Mouse (Mus musculus): ENCODE data around the gene Oxsm. TPM values are rescaled to one million over a fixed set of nuclear protein-coding genes. Genes with fewer than 3 reads are reported as not detected.

Oxsm gene
- polyA plus RNA-seq, 1 experiment from 2014 or later: 1.6 TPM

DNA sequence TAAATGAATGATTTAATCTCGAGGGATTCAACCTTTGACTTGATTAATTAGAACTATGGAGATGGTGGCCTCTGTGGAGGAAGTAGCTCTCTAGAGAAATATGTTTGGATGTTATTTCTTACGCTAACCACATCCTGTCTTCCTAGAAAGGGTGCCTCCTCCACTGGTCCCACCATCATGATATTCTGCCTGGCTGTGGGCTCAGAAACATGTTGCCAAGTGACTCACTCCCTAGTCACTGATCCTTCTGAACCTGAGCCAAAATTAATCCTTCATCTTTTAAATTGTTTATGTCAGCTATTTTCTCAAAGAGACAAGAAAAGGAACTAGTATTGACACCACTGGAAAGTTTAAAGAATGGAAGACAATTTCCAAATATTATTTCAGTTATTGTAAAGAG, 6.6 kb upstream of the Oxsm start:
- Histone ChIP-seq H3K4me1 (no peaks in the 10 kb centered on the region), H3K9me3 (no peaks in the 10 kb centered on the region), H3K9ac (replicated peaks) (no peak overlapping the region), H3K36me3 (peaks cover 11% of the 10 kb centered on the region; the same call in 1 of the 2 replicates), H3K4me3 (no peak overlapping the region), H3K27me3 (no peaks in the 10 kb centered on the region), H3K4me2 (replicated peaks) (no peak overlapping the region), H3K27ac (replicated peaks) (no peak overlapping the region)
- 93% methylated on average over 2 of the region's 2 CpGs for WGBS
- ATAC-seq (ENCODE audit: low FRiP score, low read depth): no peak

GRCm38 (mm10) chr14:16255745-16256144, 6.1 kb upstream of the Oxsm start:
- Histone ChIP-seq H3K36me3 (peaks cover 11% of the 10 kb centered on the region; the same call in 1 of the 2 replicates), H3K27ac (replicated peaks) (no peak overlapping the region), H3K9ac (replicated peaks) (no peak overlapping the region), H3K4me2 (replicated peaks) (no peak overlapping the region), H3K27me3 (no peaks in the 10 kb centered on the region), H3K4me1 (no peaks in the 10 kb centered on the region), H3K4me3 (no peak overlapping the region), H3K9me3 (no peaks in the 10 kb centered on the region)
- ATAC-seq (ENCODE audit: low FRiP score, low read depth): no peak
- WGBS: 91% methylated on average over 3 of the region's 3 CpGs

DNA sequence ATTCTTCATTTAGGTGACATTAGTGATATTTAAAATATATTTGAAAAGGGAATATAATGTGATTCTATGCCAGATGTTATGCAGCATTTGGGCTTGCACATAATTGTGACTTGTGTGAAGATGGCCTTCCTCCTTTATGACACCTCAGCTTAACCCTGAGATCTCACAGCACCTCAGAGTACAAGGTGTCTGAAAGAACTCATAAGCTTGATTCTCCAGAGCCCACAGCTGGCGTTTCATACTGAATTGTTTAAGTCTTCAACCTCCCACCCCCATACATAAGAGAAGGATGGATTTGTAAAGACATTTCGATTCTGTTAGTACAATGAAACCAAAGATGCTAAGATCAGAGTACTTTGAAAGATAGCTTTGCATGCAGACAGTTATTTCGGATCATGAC, 491 bp upstream of the Oxsm start:
- no peaks in the 10 kb centered on the region for H3K9me3 ChIP-seq
- H3K27me3 ChIP-seq: no peaks in the 10 kb centered on the region
- peak overlapping the region; percentile 85 for H3K9ac ChIP-seq (replicated peaks)
- 0 out of 2 replicates have a peak, but pooled peaks cover under 1% of the 10 kb centered on the region for H3K36me3 ChIP-seq
- no peak for ATAC-seq (ENCODE audit: low FRiP score, low read depth)
- H3K4me2 ChIP-seq (replicated peaks): peak overlapping the region; percentile 84
- H3K4me1 ChIP-seq: peaks cover 10% of the 10 kb centered on the region
- 72% methylated on average over 3 of the region's 3 CpGs for WGBS
- H3K4me3 ChIP-seq: peak overlapping the region; percentile 70
- H3K27ac ChIP-seq (replicated peaks): no peak overlapping the region

- 19% methylated on average over 9 of the region's 9 CpGs for WGBS
Measured at GRCm38 (mm10) chr14:16248603-16249157, 928 bp downstream of the Oxsm start.

DNA sequence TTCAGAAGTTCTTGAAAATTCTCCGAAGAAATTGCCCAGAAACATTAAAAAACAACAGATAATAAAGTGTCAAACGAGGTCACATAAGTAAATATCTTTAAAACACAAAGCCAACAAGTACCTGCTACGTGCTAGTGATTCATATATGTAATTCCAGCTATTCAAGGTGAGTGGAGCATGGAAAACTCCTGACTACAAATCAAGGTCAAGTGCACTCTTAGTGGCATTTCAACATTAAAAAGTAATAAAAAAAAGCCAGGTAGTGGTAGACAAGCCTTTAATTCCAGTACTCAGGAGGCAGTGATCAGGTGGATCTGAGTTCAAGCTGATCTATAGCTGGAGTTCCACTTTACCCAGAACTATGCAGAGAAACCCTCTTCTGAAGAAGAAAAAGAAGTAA, 1.5 kb downstream of the Oxsm start:
- Histone ChIP-seq H3K36me3 (no peaks in the 10 kb centered on the region), H3K9ac (replicated peaks) (no peak overlapping the region), H3K4me3 (no peak overlapping the region), H3K4me1 (peaks cover 15% of the 10 kb centered on the region), H3K4me2 (replicated peaks) (peak overlapping the region; percentile 84), H3K9me3 (no peaks in the 10 kb centered on the region), H3K27me3 (no peaks in the 10 kb centered on the region), H3K27ac (replicated peaks) (no peak overlapping the region)
- 80% methylated on average over 3 of the region's 3 CpGs for WGBS
- no peak for ATAC-seq (ENCODE audit: low FRiP score, low read depth)

More at GRCm38 (mm10) chr14:16248603-16249157, 928 bp downstream of the Oxsm start:
- Histone ChIP-seq H3K4me2 (replicated peaks) (peak overlapping the region; percentile 84), H3K9ac (replicated peaks) (peak overlapping the region; percentile 85), H3K4me3 (peak overlapping the region; percentile 70), H3K36me3 (no peaks in the 10 kb centered on the region), H3K9me3 (no peaks in the 10 kb centered on the region), H3K4me1 (peaks cover 12% of the 10 kb centered on the region), H3K27ac (replicated peaks) (peak overlapping the region; percentile 76; the same call in 1 of the 2 replicates), H3K27me3 (no peaks in the 10 kb centered on the region)
- ATAC-seq (ENCODE audit: low FRiP score, low read depth): peak; percentile 35

GRCm38 (mm10) chr14:16246340-16246912, 3.2 kb downstream of the Oxsm start:
- H3K36me3 ChIP-seq: no peaks in the 10 kb centered on the region
- no peaks in the 10 kb centered on the region for H3K27me3 ChIP-seq
- H3K9me3 ChIP-seq: no peaks in the 10 kb centered on the region
- H3K4me2 ChIP-seq (replicated peaks): no peak overlapping the region
- H3K27ac ChIP-seq (replicated peaks): no peak overlapping the region
- peaks cover 20% of the 10 kb centered on the region for H3K4me1 ChIP-seq
- ATAC-seq (ENCODE audit: low FRiP score, low read depth): no peak
- WGBS: 87% methylated on average over 2 of the region's 2 CpGs
- no peak overlapping the region for H3K9ac ChIP-seq (replicated peaks)
- H3K4me3 ChIP-seq: no peak overlapping the region

GRCm38 (mm10) chr14:16245127-16245526, 4.5 kb downstream of the Oxsm start:
- H3K36me3 ChIP-seq: no peaks in the 10 kb centered on the region
- H3K4me1 ChIP-seq: peaks cover 19% of the 10 kb centered on the region
- no peaks in the 10 kb centered on the region for H3K9me3 ChIP-seq
- ATAC-seq (ENCODE audit: low FRiP score, low read depth): no peak
- no peak overlapping the region for H3K4me3 ChIP-seq
- no peaks in the 10 kb centered on the region for H3K27me3 ChIP-seq
- WGBS: 80% methylated on average over 1 of the region's 1 CpGs
- no peak overlapping the region for H3K9ac ChIP-seq (replicated peaks)
- no peak overlapping the region for H3K27ac ChIP-seq (replicated peaks)
- H3K4me2 ChIP-seq (replicated peaks): no peak overlapping the region

DNA sequence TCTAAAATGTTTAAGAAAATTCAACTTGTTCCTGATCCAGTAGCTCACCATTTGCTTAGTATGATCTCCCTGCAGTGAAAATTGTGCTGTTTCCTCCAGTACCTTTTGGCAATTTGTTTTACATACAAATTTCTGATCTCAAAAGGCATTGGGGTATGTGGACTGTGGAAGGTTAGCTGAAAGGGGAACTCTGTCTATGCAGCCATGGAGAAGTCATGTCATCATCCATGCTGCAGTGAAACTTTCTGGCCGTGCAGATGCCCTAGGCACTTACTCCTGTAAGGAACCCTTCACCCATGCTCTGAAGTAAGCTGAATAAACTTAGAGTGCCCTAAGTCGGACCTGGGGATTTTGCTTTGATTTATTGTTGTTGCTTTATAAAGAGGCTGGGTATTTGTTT, 5.2 kb downstream of the Oxsm start:
- WGBS: 58% methylated on average over 2 of the region's 2 CpGs
- no peaks in the 10 kb centered on the region for H3K27me3 ChIP-seq
- no peak overlapping the region for H3K4me3 ChIP-seq
- H3K4me1 ChIP-seq: peaks cover 13% of the 10 kb centered on the region
- H3K36me3 ChIP-seq: no peaks in the 10 kb centered on the region
- no peak overlapping the region for H3K27ac ChIP-seq (replicated peaks)
- H3K4me2 ChIP-seq (replicated peaks): peak overlapping the region; percentile 62; the same call in 1 of the 2 replicates
- no peaks in the 10 kb centered on the region for H3K9me3 ChIP-seq
- no peak overlapping the region for H3K9ac ChIP-seq (replicated peaks)
- no peak for ATAC-seq (ENCODE audit: low FRiP score, low read depth)

GRCm38 (mm10) chr14:16243603-16244209, 5.9 kb downstream of the Oxsm start:
- WGBS: 17% methylated on average over 10 of the region's 10 CpGs
- Histone ChIP-seq H3K4me1 (peaks cover 13% of the 10 kb centered on the region), H3K4me3 (peak overlapping the region; percentile 50), H3K27me3 (no peaks in the 10 kb centered on the region), H3K9ac (replicated peaks) (peak overlapping the region; percentile 64; the same call in 1 of the 2 replicates), H3K9me3 (no peaks in the 10 kb centered on the region), H3K27ac (replicated peaks) (peak overlapping the region; percentile 75), H3K36me3 (no peaks in the 10 kb centered on the region), H3K4me2 (replicated peaks) (peak overlapping the region; percentile 62)
- ATAC-seq (ENCODE audit: low FRiP score, low read depth): no peak

GRCm38 (mm10) chr14:16242947-16243602, 6.5 kb downstream of the Oxsm start:
- peaks cover 10% of the 10 kb centered on the region; the same call in 1 of the 2 replicates for H3K4me1 ChIP-seq
- H3K9me3 ChIP-seq: no peaks in the 10 kb centered on the region
- peak; percentile 95 for ATAC-seq (ENCODE audit: low FRiP score, low read depth)
- peak overlapping the region; percentile 62 for H3K4me2 ChIP-seq (replicated peaks)
- no peaks in the 10 kb centered on the region for H3K36me3 ChIP-seq
- 5% methylated on average over 34 of the region's 34 CpGs for WGBS
- no peaks in the 10 kb centered on the region for H3K27me3 ChIP-seq
- H3K4me3 ChIP-seq: peak overlapping the region; percentile 50
- peak overlapping the region; percentile 75 for H3K27ac ChIP-seq (replicated peaks)
- H3K9ac ChIP-seq (replicated peaks): peak overlapping the region; percentile 64

DNA sequence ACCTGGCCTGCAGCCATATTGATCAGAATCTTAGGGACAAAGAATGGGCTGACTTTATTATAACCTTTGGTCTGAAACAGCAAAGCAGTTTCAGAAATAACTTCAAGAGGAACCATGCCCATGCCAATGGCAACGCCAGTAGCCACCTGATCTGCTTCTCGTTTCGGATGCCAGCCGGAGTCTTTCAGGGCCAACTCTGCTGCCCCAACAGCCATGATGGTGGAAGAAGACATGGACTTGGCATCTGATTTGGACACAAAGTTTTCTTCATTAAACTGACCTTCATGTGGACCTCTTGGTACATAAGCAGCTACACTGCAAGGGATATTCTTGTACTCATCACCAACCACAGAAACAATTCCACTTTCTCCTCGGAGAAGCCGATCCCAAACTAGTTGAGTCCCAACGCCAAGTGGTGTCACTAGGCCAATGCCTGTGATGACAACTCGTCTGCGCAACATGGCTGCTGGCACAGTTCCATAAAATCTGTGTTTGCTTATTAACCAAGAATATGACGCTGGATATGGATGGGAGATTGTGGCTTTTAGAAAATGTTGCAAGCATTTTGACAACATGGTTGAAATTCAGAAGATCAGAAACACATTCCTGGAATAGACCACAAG, 7.3 kb downstream of the Oxsm start:
- Histone ChIP-seq H3K27ac (replicated peaks) (no peak overlapping the region), H3K4me2 (replicated peaks) (peak overlapping the region; percentile 62), H3K4me3 (peak overlapping the region; percentile 50; the same call in 1 of the 2 replicates), H3K36me3 (no peaks in the 10 kb centered on the region), H3K4me1 (peaks cover 10% of the 10 kb centered on the region; the same call in 1 of the 2 replicates), H3K27me3 (no peaks in the 10 kb centered on the region), H3K9me3 (0 out of 2 replicates have a peak, but pooled peaks cover 6% of the 10 kb centered on the region), H3K9ac (replicated peaks) (no peak overlapping the region)
- 97% methylated on average over 10 of the region's 10 CpGs for WGBS
- no peak for ATAC-seq (ENCODE audit: low FRiP score, low read depth)
